Mouse (Mus musculus) gastrocnemius, adult 2 months (tissue): Measurements from ENCODE around the gene Rpp14. TPM values are rescaled to one million over a fixed set of nuclear protein-coding genes. Genes with fewer than 3 reads are reported as not detected.
A peak's percentile ranks its signal among the peaks of the same experiment; 100 is the strongest.

ENCODE experiments used
- DNase-seq: peaks from one replicate; pipeline ENCODE4 v3.0.0; 2022
- H3K27ac ChIP-seq: fragments of 200-600 bp; 2 replicates; pipeline ENCODE4 v1.8.1; 2022; ENCODE audit warnings: mild to moderate bottlenecking
- H3K4me3 ChIP-seq: fragments of 200-600 bp; 2 replicates; pipeline ENCODE4 v1.8.1; 2022; ENCODE audit warnings: mild to moderate bottlenecking, moderate library complexity
- CTCF ChIP-seq: fragments of 200-600 bp; IDR thresholded peaks from 2 replicates; pipeline ENCODE4 v1.8.1; 2022; ENCODE audit warnings: antibody characterized with exemption, mild to moderate bottlenecking, moderate library complexity
- intact Hi-C: fragments of 180-260 bp; cut with DNase I; formaldehyde crosslinking; loops from one replicate; pipeline ENCODE4 v1.15.1; 2025
- long read RNA-seq, 2 experiments: library from polyadenylated mRNA; stranded (forward); transcript quantifications; one replicate each; pipeline ENCODE4 v2.0.0; 2021
- total RNA-seq, 2 experiments: library from RNA; stranded (reverse); gene quantifications; 2 replicates each; pipeline ENCODE4 v1.2.3; 2021

Rpp14 gene
- total RNA-seq, result 10 to 100 TPM; 24.2 to 31.5 TPM
- long read RNA-seq, experiment 1, transcript Rpp14-201 (6 exons, 2,401 nt), result major isoform, 35 of 38 reads
- long read RNA-seq, experiment 1, partial matches to known transcripts, result 1 of 38 reads
- long read RNA-seq, experiment 1, other reads (novel, unspliced or antisense), result 2 of 38 reads
- long read RNA-seq, experiment 2, transcript Rpp14-201 (6 exons, 2,401 nt), result major isoform, 45 of 51 reads
- long read RNA-seq, experiment 2, partial matches to known transcripts, result 0 of 51 reads
- long read RNA-seq, experiment 2, other reads (novel, unspliced or antisense), result 5 of 51 reads

DNA sequence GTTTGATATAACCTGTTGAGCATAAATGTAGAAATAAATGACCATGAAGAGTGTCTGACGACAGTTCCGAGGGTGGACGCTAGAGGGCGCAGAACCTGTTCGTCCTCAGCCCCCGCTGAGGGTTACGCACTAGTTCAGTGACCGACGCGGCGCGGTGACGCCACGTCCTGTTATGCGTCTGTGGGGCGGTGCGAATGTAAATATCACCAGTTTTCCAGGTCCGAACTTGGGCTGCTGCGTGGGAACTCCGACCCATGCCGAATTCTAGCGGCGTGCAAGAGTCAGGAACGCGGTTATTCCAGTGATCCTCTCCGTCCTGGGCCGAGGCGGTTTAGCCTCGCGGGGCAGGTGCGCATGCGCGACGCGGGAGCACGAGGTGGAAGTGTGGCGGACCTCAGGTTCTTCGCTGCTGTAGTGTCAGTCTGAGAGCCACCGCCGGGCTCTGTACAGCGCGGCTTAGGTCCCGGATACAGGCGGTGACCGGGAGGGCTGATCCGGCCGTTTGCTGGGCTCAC lies at the start of gene Rpp14:
Gene Rpp14, plus strand, starts transcription at position 203 of the 515 bp plus-strand sequence.
- intact Hi-C loops, result loop anchor here (2.0 to 10.0 kb wide), 2 partner anchors 93 to 265 kb away; partner anchors contain the start of gene Pdhb
- H3K4me3 ChIP-seq, result peak within 1 kb of the TSS; percentile 82
- TF ChIP-seq CTCF, result peak; percentile 95
- peak; percentile 96 for DNase-seq
- H3K27ac ChIP-seq, result peak within 1 kb of the TSS; percentile 99

DNA sequence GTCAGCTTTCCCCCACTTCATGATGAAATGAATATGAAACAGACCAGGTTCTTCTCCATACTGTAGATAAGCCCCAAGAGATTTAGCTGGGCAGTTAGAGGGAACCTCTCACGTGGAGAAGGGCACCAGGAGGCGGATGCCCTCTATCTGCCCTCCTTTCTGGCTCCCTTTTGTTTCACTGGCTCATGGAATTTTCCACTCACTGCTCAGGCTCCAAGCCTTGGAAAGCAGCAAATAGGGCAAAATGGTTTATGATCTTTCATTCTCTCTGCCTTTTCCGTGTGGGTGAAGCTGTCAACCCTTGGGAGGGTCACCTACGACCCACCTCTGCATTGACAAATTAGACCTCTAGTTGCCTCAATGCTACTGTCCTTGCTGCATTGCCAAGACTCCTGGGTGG lies 49.6 kb upstream of the Rpp14 start:
- intact Hi-C loops, result no loop called here

DNA sequence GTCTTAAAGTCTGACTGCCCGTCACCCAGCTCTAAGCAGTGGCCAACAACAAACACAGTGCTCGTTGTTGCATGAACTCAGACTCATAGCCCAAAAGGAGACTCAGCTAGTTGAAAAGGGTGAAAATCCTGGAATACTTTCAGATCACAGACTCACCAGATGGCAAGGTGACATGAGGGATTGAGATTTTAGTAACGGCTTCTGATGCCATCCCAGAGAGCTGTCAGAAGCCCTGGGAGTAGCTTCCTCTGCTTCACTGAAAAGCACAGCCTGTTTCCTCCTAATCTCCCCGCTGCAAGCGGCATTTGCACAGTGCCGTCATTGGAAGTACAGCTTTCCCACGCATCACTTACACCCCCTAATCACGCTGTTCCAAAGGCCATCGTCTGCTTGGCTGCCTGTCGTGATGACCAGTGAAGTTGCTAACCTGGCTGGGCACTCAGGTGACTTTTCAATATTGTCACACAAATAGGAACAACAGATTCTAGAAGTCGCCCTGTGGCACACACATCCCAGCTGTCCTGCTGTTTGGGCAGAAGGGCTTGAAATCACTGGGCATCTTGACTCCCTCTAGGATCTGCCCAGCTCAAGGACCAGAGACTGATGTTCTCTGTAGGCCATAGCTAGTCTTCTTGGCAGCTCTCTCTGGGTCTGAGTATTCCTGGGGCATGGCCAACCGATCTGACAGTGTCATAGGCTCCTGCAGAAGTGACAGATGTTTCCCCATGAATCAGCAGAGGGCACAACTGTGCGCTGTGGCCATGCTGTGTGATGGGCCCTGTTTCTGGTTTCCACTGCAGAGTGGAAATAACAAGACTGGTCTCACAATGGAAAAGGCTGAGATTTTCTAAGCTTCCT lies 47.9 kb upstream of the Rpp14 start:
- DNase-seq, result peak; percentile 52
- no peak for TF ChIP-seq CTCF
- intact Hi-C loops, result no loop called here
- no peak overlapping the region for H3K4me3 ChIP-seq
- H3K27ac ChIP-seq, result no peak overlapping the region

More for the DNA sequence above, 49.6 kb upstream of the Rpp14 start:
- no peak for DNase-seq
- Histone ChIP-seq H3K27ac (peak overlapping the region; percentile 35), H3K4me3 (no peak overlapping the region)
- no peak for TF ChIP-seq CTCF

DNA sequence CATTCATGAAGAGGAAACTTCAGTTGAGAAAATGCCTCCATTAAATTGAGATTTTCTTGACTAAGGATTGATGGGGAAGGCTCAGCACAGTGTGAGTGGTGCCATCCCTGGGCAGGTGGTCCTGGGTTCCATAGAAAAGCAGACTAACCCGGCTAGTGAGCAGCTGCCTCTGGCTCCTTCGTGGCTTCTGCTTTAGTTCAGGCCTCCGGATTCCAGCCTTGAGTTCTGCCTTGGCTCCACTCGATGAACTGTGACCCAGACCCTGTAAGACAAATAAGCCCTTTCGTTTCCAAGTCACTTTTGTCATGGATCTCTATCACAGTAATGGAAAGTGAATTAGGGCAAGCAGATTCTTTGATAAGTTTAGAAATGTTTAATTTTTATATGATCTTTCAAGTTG lies 45.6 kb upstream of the Rpp14 start:
- intact Hi-C loops, result no loop called here
- DNase-seq, result no peak
- Histone ChIP-seq H3K4me3 (no peak overlapping the region), H3K27ac (no peak overlapping the region)
- no peak for TF ChIP-seq CTCF

DNA sequence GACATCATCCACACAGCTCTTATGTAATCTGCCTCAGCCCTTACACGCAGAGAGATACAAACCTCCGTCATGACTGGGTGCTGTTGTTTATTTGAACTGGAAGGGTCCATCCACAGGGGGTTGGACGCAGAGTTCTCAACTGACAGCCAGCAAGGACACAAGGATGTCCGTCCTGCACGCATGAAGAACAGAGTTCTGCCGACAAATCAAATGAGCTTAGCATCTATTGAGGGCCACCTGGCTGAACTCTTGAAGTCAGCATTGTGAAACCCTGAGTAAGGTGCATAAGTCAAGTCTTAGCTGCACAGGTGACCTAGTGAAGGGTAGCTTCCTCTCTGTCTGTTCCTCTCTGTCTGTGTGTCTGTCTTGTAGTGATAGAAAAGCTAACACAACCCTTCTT lies 44.2 kb upstream of the Rpp14 start:
- no peak for TF ChIP-seq CTCF
- no peak for DNase-seq
- intact Hi-C loops, result no loop called here
- no peak overlapping the region for H3K27ac ChIP-seq
- H3K4me3 ChIP-seq, result no peak overlapping the region

DNA sequence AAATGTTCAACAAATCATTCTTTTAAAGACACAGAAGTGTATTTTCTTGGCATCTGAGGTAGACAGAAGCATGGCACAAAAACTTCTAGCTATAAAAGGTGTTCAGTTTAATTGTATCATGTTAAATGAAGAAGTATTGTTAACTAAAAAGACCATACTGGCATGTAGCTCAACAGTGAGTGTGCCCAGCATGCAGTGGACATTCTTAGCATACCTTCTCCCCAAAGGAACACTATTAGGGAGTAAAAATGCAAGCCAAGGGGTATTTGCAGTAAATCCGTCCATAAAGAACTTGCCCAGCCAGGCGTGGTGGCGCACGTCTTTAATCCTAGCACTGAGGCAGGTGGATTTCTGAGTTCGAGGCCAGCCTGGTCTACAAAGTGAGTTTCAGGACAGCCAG lies 43.8 kb upstream of the Rpp14 start:
- no peak for DNase-seq
- Histone ChIP-seq H3K27ac (no peak overlapping the region), H3K4me3 (no peak overlapping the region)
- intact Hi-C loops, result no loop called here
- TF ChIP-seq CTCF, result no peak

DNA sequence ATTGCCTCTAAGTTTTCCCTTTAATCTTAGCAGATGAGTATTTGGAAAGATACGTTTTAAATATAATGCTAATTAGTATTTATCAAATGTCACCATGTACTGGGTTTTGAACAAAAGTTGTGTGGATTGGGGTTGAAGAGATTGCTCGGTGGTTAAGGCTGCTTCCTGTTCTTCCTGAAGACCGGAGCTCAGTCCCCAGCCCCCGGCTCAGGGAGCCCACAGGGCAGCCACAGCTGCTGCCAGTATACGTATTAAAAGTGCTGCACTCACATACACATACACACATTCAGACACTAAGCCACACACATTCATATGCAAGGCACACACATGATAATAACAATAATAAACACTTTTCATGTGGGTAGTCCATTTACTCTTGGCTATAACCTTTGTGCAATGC lies 42.0 kb upstream of the Rpp14 start:
- Histone ChIP-seq H3K4me3 (no peak overlapping the region), H3K27ac (peak overlapping the region; percentile 77; the same call in 1 of the 2 replicates)
- no peak for DNase-seq
- no peak for TF ChIP-seq CTCF
- intact Hi-C loops, result no loop called here

DNA sequence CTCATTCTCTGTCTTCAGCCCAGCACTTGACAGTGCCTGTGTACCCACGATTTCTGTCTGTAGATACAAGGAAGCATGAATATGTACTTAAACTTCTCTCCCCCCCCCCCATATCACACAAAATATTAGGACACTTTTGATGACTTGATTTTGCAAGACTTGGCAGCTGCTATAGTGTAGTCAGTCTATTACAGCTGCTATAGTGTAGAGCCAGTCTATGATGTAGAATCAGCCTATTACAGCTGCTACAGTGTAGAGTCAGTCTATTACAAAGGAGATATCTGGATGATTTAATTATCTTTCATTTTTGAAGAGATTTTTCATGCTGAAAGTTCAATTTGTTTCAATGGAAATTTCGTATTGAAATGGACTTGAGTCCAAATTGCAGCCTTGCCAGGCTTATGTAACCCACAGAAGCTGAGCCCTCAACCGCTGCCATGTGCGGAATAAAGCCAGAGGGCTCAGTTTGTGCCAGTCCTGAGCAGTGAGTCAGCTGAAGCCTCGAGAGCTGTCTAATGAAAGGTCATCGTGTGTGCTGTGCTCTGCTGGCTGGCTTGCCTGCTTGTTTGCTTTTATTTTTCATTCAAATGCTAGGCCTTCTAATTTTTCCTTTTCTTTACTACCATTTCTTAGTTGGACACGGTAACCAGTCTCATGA lies 41.2 kb upstream of the Rpp14 start:
- DNase-seq, result peak; percentile 89
- H3K4me3 ChIP-seq, result peak overlapping the region; percentile 41
- TF ChIP-seq CTCF, result no peak
- H3K27ac ChIP-seq, result peak overlapping the region; percentile 77
- intact Hi-C loops, result no loop called here

DNA sequence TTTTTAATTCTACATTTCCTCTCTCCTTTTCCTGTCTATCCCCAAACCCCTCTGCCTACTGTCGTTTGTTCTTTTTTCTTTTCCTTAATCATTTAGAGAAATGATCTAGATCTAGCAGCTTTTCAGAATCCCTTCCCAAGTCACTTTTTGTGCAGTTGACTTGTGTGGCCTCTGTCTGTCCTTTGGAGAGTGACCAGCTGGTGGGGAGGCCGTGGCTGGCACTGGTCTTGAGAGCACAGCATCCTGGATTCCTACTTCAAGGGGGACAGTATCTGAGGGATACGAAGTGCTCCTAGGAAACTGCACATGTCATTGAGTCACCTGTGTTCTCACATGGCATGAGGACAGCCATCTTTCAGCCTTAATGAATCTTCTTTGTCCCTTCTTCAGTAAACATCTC lies 40.0 kb upstream of the Rpp14 start:
- intact Hi-C loops, result loop anchor here (5.0 kb wide), 1 partner anchor 223 kb away; the partner anchor contains the start of gene Flnb
- no peak for DNase-seq
- Histone ChIP-seq H3K27ac (peak overlapping the region; percentile 77), H3K4me3 (no peak overlapping the region)
- no peak for TF ChIP-seq CTCF

DNA sequence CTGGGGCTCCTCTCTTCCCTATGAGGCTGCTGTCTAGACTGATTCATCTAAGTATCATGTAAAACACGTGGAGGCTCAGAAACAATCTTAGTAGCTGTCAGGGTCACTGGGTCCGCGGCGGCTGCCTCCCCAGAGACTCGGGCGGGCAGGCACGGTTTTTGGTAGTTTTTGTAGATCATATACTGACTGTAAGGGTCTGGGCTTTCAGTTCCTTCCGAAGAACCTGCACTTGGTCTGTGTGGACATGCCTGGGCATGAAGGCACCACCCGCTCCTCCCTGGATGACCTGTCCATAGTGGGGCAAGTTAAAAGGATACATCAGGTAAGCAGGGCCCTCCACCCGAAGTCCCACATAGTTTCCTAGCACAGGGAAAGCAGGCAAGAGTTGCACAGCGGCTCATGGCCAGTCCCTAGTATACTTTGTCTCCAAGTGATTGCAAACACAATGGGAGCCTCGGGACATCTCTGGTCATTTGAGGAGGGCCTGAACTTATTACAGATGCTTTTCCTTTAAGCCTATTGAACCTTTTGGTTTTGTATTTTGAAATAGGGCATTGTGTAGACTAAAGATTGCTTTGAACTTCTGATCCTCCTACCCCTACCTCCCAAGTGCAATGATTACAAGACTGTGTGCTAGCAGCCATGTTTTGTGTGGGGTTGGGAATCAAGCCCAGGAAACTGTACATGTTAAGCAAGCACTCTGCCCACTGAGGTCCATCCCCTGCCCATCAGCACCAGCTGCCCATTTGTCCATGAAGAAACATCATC lies 39.1 kb upstream of the Rpp14 start:
- no peak for DNase-seq
- H3K4me3 ChIP-seq, result no peak overlapping the region
- no peak for TF ChIP-seq CTCF
- no peak overlapping the region for H3K27ac ChIP-seq
- intact Hi-C loops, result loop anchor here (5.0 kb wide), 1 partner anchor 224 kb away; the partner anchor contains the start of gene Flnb

DNA sequence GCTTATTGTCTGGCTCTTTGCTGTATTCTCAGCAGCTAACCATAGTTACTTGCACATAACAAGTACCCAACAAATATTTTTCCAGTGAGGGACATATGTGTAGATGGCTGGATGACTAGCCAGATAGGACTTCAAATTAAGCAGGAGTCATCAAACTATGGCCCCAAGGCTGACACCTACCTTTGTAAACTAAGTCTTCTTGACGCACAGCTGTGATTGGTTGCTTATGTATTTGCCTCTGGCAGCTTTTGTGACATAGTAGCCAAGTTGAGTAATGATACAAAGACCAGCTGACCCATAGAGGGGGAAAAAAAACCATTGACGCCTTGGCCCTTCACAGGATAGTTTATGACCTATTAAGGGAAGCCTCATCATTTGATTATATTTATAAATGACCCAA lies 38.0 kb upstream of the Rpp14 start:
- Histone ChIP-seq H3K27ac (no peak overlapping the region), H3K4me3 (no peak overlapping the region)
- intact Hi-C loops, result loop anchor here (5.0 kb wide), 1 partner anchor 225 kb away; the partner anchor contains the start of gene Flnb
- DNase-seq, result no peak
- no peak for TF ChIP-seq CTCF

DNA sequence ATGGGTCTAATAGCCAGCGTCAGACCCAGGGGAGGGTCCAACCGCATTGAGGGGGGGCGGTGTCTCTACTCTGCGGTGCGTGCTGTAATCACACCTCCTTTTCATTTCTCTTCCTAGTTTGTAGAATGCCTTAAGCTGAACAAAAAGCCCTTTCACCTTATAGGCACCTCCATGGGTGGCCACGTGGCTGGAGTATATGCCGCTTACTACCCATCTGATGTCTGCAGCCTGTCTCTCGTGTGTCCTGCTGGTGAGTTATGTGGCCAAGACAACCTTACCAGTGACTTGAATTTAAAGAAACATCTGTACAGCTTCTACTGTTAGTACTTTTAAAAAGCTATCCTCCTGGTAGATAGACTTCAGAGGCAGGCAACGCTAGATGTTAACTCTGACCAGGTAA lies 37.6 kb upstream of the Rpp14 start:
- intact Hi-C loops, result loop anchor here (5.0 kb wide), 1 partner anchor 225 kb away; the partner anchor contains the start of gene Flnb
- DNase-seq, result no peak
- no peak for TF ChIP-seq CTCF
- Histone ChIP-seq H3K4me3 (no peak overlapping the region), H3K27ac (no peak overlapping the region)
